Mouse (Mus musculus): ENCODE measurements around the gene Tenm4. TPM values are rescaled to one million over a fixed set of nuclear protein-coding genes. Genes with fewer than 3 reads are reported as not detected.

Tenm4 gene
- polyA plus RNA-seq, 1 experiment from 2014 or later: 7.3 TPM

DNA sequence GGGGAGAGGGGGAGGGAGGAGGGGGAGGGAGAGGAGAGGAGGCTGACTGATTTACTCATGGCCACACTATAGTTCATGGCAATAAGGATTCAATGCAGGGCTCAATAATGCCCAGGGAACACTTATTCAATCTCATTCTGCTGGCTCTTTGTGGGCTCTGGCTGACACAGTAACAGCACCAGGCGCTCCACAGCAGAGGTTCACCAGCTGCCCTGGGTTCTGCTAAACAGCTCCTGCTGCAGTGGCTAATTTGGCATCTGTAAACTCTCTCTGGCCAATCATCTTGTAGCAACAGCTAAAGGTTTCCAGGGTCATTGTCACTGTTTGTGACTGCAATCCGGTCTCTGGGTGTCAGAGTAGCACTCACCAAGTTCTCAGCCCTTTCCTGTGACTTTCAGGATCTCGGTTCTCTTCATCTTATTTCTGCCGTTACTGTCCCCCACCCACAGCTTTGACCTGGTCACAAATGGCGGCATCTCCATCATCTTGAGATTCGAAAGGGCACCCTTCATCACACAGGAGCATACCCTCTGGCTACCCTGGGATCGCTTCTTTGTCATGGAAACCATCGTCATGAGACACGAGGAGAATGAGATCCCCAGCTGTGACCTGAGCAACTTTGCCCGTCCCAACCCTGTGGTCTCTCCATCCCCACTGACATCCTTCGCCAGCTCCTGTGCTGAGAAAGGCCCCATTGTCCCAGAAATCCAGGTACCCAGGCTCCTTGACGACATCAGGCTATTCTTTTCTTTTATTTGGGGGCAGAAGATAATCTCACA, 671.6 kb downstream of the Tenm4 start:
- Histone ChIP-seq H3K27ac (ENCODE audit: low read depth, low read length) (no peak overlapping the region), H3K9me3 (ENCODE audit: control insufficient read depth, low read length) (no peaks in the 10 kb centered on the region), H3K36me3 (ENCODE audit: control insufficient read depth, insufficient read depth, low read length) (no peaks in the 10 kb centered on the region), H3K4me2 (no peak overlapping the region), H3K4me3 (ENCODE audit: low read depth, low read length) (no peak overlapping the region), H3K27me3 (replicated peaks; ENCODE audit: control insufficient read depth, insufficient read depth, low read length) (no peaks in the 10 kb centered on the region), H3K9ac (ENCODE audit: low read depth, low read length) (no peak overlapping the region), H3K4me1 (replicated peaks; ENCODE audit: control insufficient read depth, insufficient read depth, low read length) (peaks cover 5% of the 10 kb centered on the region; the same call in 1 of the 2 replicates)
- no peak for ATAC-seq (replicated peaks; ENCODE audit: low FRiP score)
- DNase-seq (ENCODE audit: low spot score): no peak
- whole genome bisulfite sequencing: 61% methylated on average over 12 of the region's 12 CpGs

DNA sequence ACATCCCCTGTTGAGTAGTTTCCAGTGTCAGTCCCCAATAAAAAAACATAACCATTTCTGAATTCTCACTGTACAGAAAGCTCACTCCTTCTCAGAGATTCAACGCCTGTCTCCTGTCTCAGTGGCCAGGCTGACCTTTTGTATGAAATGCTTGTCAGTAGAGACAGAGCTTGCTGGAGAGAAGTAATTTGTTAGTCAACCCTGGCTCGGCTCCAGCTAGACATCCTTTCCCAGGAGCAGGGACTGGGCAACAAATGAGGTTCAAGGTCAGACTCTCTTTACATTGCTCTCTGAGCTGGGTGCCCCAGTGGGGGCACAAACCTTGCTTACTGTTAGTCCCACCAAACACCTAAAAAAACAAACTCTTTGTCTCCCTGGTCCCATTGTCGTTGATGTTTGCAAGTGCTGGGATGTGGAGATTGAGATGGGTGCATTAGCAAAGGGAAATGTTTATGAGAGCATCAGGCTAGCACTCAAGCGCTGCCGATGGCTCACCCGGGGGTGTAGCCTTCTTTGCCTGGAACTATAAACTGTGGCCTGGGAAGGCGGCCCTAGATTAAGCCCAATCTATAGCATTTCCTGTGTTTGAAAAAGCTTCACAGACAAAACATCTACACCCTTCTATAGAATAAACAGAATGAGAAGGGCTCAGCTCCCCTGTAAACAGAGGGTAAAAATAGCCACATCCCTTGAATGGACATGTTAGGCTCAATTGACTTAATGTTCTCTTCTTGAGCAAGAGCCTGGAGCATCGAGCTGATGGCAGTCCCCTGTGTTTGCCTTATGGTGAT, 673.3 kb downstream of the Tenm4 start:
- peaks cover 5% of the 10 kb centered on the region; the same call in 1 of the 2 replicates for H3K4me1 ChIP-seq (replicated peaks; ENCODE audit: control insufficient read depth, insufficient read depth, low read length)
- H3K4me3 ChIP-seq (ENCODE audit: low read depth, low read length): no peak overlapping the region
- H3K9ac ChIP-seq (ENCODE audit: low read depth, low read length): no peak overlapping the region
- DNase-seq (ENCODE audit: low spot score): no peak
- no peak for ATAC-seq (replicated peaks; ENCODE audit: low FRiP score)
- no peak overlapping the region for H3K4me2 ChIP-seq
- WGBS: 62% methylated on average over 8 of the region's 8 CpGs
- H3K27ac ChIP-seq (ENCODE audit: low read depth, low read length): peak overlapping the region; percentile 15; the same call in 1 of the 2 replicates
- no peaks in the 10 kb centered on the region for H3K36me3 ChIP-seq (ENCODE audit: control insufficient read depth, insufficient read depth, low read length)
- H3K27me3 ChIP-seq (replicated peaks; ENCODE audit: control insufficient read depth, insufficient read depth, low read length): no peaks in the 10 kb centered on the region
- H3K9me3 ChIP-seq (ENCODE audit: control insufficient read depth, low read length): no peaks in the 10 kb centered on the region

DNA sequence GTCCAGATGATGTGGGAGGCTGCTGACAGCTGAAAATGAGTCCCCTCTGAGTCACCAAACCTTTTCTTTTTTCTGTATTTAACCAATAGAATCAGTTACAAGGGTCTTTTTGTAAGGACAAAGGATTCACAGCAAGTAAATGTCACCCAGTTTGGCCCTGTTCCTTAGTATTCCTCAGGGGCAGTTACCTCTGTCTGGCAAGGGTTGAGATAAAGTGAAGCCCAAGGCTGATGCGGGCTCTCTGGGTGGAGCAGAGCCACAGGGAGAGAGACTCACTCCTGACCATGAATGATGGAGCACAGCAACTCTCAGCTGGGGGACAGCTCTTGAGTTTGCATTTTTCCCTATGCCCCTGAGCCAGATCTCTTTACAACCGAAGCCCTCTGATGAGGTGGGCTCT, 681.7 kb downstream of the Tenm4 start:
- Histone ChIP-seq H3K9ac (ENCODE audit: low read depth, low read length) (no peak overlapping the region), H3K4me3 (ENCODE audit: low read depth, low read length) (no peak overlapping the region), H3K4me2 (no peak overlapping the region), H3K27ac (ENCODE audit: low read depth, low read length) (no peak overlapping the region), H3K36me3 (ENCODE audit: control insufficient read depth, insufficient read depth, low read length) (no peaks in the 10 kb centered on the region), H3K9me3 (ENCODE audit: control insufficient read depth, low read length) (no peaks in the 10 kb centered on the region), H3K27me3 (replicated peaks; ENCODE audit: control insufficient read depth, insufficient read depth, low read length) (no peaks in the 10 kb centered on the region), H3K4me1 (replicated peaks; ENCODE audit: control insufficient read depth, insufficient read depth, low read length) (no peaks in the 10 kb centered on the region)
- WGBS: 77% methylated on average over 2 of the region's 2 CpGs
- no peak for DNase-seq (ENCODE audit: low spot score)
- no peak for ATAC-seq (replicated peaks; ENCODE audit: low FRiP score)

DNA sequence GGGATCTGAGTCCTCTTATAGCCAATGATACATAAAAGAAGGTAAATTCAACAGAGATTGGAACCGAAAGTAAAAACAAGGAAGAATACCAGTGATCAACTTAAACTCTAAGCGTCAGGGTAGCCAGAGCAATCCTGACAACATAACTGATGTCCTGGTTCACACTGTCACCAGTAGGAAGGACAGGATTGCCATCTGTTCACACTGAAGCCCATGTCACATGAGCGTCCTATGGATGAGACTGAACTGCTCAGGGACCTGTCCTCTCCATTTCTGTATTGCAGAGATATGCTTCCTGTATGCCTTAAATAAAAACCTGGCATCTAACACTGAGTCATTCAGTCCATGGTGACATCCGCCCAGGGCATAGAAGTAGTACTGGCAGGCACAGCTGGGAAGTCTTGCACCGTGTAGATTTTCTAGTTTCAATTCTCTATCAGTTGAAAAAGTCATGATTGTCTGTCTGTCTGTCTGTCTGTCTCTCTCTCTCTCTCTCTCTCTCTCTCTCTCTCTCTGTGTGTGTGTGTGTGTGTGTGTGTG, 684.9 kb downstream of the Tenm4 start:
- ATAC-seq (replicated peaks; ENCODE audit: low FRiP score) (no peak), DNase-seq (ENCODE audit: low spot score) (no peak)
- 76% methylated on average over 5 of the region's 5 CpGs for WGBS
- Histone ChIP-seq H3K9me3 (ENCODE audit: control insufficient read depth, low read length) (no peaks in the 10 kb centered on the region), H3K4me2 (no peak overlapping the region), H3K4me1 (replicated peaks; ENCODE audit: control insufficient read depth, insufficient read depth, low read length) (no peaks in the 10 kb centered on the region), H3K27ac (ENCODE audit: low read depth, low read length) (no peak overlapping the region), H3K4me3 (ENCODE audit: low read depth, low read length) (no peak overlapping the region), H3K9ac (ENCODE audit: low read depth, low read length) (no peak overlapping the region), H3K27me3 (replicated peaks; ENCODE audit: control insufficient read depth, insufficient read depth, low read length) (no peaks in the 10 kb centered on the region), H3K36me3 (ENCODE audit: control insufficient read depth, insufficient read depth, low read length) (no peaks in the 10 kb centered on the region)

DNA sequence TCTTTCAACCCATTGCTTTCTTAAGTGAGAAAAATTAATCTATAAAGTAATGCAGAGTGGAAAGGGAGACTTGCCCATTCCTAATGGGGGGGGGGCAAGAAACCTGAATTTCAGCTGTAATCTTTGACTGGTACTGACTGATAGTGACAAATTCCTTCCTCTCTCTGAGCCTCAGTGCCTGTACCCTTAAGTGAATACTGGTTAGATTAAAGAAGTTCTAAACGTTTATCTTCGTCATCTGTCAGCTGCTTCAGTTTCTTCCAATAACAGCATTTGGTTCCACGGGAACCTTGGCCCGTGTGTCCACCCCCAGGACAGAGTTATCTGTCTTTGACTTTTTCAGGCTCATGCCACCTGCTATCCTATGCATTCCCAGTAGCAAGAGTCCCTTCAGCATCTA, 685.5 kb downstream of the Tenm4 start:
- Histone ChIP-seq H3K36me3 (ENCODE audit: control insufficient read depth, insufficient read depth, low read length) (no peaks in the 10 kb centered on the region), H3K4me2 (no peak overlapping the region), H3K9ac (ENCODE audit: low read depth, low read length) (no peak overlapping the region), H3K4me3 (ENCODE audit: low read depth, low read length) (no peak overlapping the region), H3K4me1 (replicated peaks; ENCODE audit: control insufficient read depth, insufficient read depth, low read length) (no peaks in the 10 kb centered on the region), H3K9me3 (ENCODE audit: control insufficient read depth, low read length) (no peaks in the 10 kb centered on the region), H3K27me3 (replicated peaks; ENCODE audit: control insufficient read depth, insufficient read depth, low read length) (no peaks in the 10 kb centered on the region), H3K27ac (ENCODE audit: low read depth, low read length) (no peak overlapping the region)
- ATAC-seq (replicated peaks; ENCODE audit: low FRiP score) (no peak), DNase-seq (ENCODE audit: low spot score) (no peak)
- 56% methylated on average over 4 of the region's 4 CpGs for WGBS

DNA sequence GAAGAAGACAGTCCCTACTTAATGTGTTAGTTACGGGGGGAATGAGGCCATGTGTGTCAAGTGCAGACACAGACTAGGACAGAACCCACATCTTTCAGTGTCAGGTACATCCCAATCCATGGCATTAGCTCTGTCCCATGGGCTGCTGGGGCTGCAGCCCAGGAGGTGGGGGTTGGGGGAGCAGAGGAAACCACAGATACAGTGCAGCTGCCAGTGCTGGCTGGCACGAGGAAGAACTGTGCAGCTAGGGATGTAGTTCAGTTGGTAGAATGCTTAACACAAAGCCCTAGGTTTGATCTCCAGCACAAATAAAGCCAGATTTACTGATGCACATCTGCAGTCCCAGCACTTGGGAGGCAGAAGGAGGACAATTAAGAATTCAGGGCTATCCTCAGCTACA, 688.0 kb downstream of the Tenm4 start:
- no peak overlapping the region for H3K9ac ChIP-seq (ENCODE audit: low read depth, low read length)
- no peaks in the 10 kb centered on the region for H3K4me1 ChIP-seq (replicated peaks; ENCODE audit: control insufficient read depth, insufficient read depth, low read length)
- WGBS: 73% methylated on average over 2 of the region's 2 CpGs
- H3K4me3 ChIP-seq (ENCODE audit: low read depth, low read length): no peak overlapping the region
- no peak overlapping the region for H3K4me2 ChIP-seq
- H3K27ac ChIP-seq (ENCODE audit: low read depth, low read length): no peak overlapping the region
- no peaks in the 10 kb centered on the region for H3K36me3 ChIP-seq (ENCODE audit: control insufficient read depth, insufficient read depth, low read length)
- DNase-seq (ENCODE audit: low spot score): no peak
- H3K9me3 ChIP-seq (ENCODE audit: control insufficient read depth, low read length): no peaks in the 10 kb centered on the region
- no peaks in the 10 kb centered on the region for H3K27me3 ChIP-seq (replicated peaks; ENCODE audit: control insufficient read depth, insufficient read depth, low read length)
- ATAC-seq (replicated peaks; ENCODE audit: low FRiP score): no peak

DNA sequence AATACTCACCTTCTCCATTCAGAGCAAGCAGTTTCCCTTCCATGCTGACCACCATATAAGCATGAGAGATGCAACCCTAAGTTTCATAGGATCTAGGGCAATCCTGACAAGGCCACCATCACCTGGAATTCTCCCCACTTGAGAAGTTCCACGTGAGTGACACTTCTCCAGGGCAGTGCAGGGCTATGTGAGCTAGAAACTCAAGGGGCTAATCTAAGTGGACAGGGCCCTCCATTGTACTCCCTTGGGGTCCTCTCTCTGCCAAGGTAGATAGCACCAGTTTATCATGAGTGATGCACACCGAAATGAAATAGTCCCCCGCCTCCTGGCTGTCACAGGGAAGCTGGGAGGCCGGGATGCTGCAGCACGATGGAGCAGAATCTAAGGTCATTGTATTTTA, 688.6 kb downstream of the Tenm4 start:
- H3K9me3 ChIP-seq (ENCODE audit: control insufficient read depth, low read length): no peaks in the 10 kb centered on the region
- no peak overlapping the region for H3K4me3 ChIP-seq (ENCODE audit: low read depth, low read length)
- no peak overlapping the region for H3K27ac ChIP-seq (ENCODE audit: low read depth, low read length)
- H3K36me3 ChIP-seq (ENCODE audit: control insufficient read depth, insufficient read depth, low read length): no peaks in the 10 kb centered on the region
- H3K4me2 ChIP-seq: no peak overlapping the region
- no peak for ATAC-seq (replicated peaks; ENCODE audit: low FRiP score)
- no peak for DNase-seq (ENCODE audit: low spot score)
- WGBS: 79% methylated on average over 5 of the region's 5 CpGs
- H3K4me1 ChIP-seq (replicated peaks; ENCODE audit: control insufficient read depth, insufficient read depth, low read length): no peaks in the 10 kb centered on the region
- no peaks in the 10 kb centered on the region for H3K27me3 ChIP-seq (replicated peaks; ENCODE audit: control insufficient read depth, insufficient read depth, low read length)
- H3K9ac ChIP-seq (ENCODE audit: low read depth, low read length): no peak overlapping the region

DNA sequence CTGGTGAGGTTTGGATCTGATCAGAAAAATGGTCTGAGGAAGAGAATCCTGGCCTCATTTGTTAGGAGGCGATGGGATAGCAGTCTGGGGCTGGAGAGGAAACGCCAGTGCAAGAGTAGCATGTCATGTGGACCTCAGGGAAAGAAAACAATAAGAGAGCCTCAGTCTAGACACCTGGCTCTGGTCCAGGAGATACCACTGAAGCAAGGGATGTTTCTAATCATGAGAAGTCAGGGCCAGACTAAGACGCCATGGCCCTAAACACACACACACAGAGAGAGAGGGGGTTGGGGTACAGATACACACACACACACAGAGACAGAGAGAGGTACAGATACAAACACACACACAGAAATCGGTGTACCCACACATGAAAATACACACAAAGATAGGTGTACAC, 689.6 kb downstream of the Tenm4 start:
- no peak overlapping the region for H3K4me2 ChIP-seq
- no peak overlapping the region for H3K27ac ChIP-seq (ENCODE audit: low read depth, low read length)
- H3K4me3 ChIP-seq (ENCODE audit: low read depth, low read length): no peak overlapping the region
- no peak overlapping the region for H3K9ac ChIP-seq (ENCODE audit: low read depth, low read length)
- no peaks in the 10 kb centered on the region for H3K27me3 ChIP-seq (replicated peaks; ENCODE audit: control insufficient read depth, insufficient read depth, low read length)
- ATAC-seq (replicated peaks; ENCODE audit: low FRiP score): no peak
- WGBS: 57% methylated on average over 4 of the region's 4 CpGs
- no peaks in the 10 kb centered on the region for H3K9me3 ChIP-seq (ENCODE audit: control insufficient read depth, low read length)
- no peak for DNase-seq (ENCODE audit: low spot score)
- no peaks in the 10 kb centered on the region for H3K4me1 ChIP-seq (replicated peaks; ENCODE audit: control insufficient read depth, insufficient read depth, low read length)
- H3K36me3 ChIP-seq (ENCODE audit: control insufficient read depth, insufficient read depth, low read length): no peaks in the 10 kb centered on the region

All from liver, embryonic 11.5 days (tissue).